Mouse (Mus musculus): ENCODE data around the gene Gatd1. TPM values are rescaled to one million over a fixed set of nuclear protein-coding genes. Genes with fewer than 3 reads are reported as not detected.
"Not testable (repeated sequence)": the region's sequence is repeated elsewhere in the genome, so short reads cannot be mapped to it uniquely, and the experiment has no call there.

Gatd1 gene
- polyA plus RNA-seq, 1 experiment from 2014 or later = 57.0 TPM

DNA sequence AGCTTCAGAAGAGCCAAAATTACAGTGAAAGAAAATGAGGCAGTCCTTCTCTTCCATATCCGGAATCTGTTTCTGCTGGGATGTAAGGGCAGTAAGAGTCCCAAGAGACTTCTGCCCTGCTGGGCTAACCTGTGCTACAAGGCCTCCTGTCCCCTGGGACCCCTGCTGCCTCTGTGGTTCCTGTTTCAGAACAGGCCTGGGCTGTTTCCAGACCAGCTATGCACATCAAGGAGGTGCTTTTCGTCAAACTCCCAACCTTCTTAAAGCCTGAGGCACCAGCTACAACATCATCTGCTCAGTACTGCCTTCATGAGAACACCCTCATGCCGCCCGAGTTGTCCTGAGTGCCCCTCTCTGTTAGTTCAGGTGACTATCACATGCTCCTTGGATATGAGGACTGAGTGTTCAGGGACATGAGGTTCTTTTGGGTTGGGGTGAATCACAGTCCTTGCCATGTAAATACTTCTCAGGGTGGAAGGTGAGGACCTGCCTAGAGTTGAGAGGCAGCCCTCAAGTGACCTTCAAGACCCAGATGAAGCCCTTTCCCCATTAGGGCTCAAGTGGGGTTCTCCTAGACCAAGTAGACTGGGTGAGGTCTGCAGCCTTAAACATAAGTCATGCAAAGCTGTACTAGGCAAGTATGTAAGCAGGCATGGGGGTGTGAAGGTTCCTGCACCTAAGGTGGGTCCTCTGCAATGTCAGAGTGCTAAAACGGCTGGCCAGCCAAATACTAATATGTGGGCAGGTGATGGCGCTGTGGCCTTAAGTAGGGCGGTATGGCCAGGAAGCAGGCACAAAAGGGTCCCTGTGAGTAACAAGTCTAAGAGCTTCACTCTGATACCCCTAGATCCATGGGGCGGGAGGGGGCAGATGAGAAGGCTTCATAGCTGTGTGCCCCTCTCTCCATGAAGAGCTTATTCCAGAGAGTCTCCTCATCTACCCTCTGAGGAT lies 4.1 kb upstream of the Gatd1 start:
- Histone ChIP-seq H3K27me3 (ENCODE audit: control insufficient read depth, insufficient read depth, low read depth, low read length) (no peaks in the 10 kb centered on the region), H3K4me3 (ENCODE audit: low read length) (no peak overlapping the region), H3K4me2 (ENCODE audit: low read depth, low read length) (no peak overlapping the region), H3K27ac (ENCODE audit: low read length) (no peak overlapping the region), H3K36me3 (ENCODE audit: control insufficient read depth, insufficient read depth, low read length) (no peaks in the 10 kb centered on the region), H3K9ac (ENCODE audit: low read length) (no peak overlapping the region), H3K9me3 (ENCODE audit: control insufficient read depth, low read length) (no peaks in the 10 kb centered on the region), H3K4me1 (replicated peaks; ENCODE audit: control insufficient read depth, insufficient read depth, low read length) (peaks cover 7% of the 10 kb centered on the region; the same call in 1 of the 2 replicates)
- WGBS = 66% methylated on average over 8 of the region's 8 CpGs
- ATAC-seq (ENCODE audit: low read depth) = no peak

DNA sequence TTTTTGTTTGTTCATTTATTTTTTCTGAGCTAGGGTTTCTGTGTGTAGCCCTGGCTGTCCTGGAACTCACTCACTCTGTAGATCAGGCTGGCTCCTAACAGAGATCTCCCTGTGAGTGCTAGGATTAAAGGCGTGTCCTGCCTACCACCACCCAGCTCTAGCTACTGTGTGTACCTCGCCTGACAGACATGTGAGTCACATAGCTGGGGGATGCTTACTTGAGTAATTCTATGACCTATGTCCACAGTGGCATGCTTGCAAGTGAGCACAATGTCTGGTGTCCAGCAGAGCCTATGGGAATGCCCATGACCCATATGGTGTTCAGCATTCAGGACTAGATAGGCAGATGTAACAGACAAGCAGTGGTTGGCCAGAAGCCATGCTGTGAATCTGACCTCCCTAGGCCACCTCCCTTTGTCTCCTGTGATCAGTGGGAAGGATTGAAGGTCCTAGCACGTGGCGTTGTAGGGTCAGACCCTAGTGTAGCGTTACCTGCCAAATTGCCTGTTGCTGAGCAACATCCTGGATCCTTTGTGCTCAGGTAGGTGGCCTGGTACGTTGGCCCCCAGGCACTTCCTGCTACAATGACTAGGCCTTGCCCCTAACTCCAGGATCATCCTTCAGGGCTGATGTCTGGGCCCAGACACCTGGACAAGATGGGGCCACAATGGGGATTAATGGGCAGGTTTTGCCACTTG lies 2.4 kb upstream of the Gatd1 start:
- no peaks in the 10 kb centered on the region for H3K9me3 ChIP-seq (ENCODE audit: control insufficient read depth, low read length)
- no peak for ATAC-seq (ENCODE audit: low read depth)
- H3K4me2 ChIP-seq (ENCODE audit: low read depth, low read length) = no peak overlapping the region
- H3K27ac ChIP-seq (ENCODE audit: low read length) = no peak overlapping the region
- no peak overlapping the region for H3K4me3 ChIP-seq (ENCODE audit: low read length)
- peaks cover 10% of the 10 kb centered on the region; the same call in 1 of the 2 replicates for H3K4me1 ChIP-seq (replicated peaks; ENCODE audit: control insufficient read depth, insufficient read depth, low read length)
- H3K27me3 ChIP-seq (ENCODE audit: control insufficient read depth, insufficient read depth, low read depth, low read length) = no peaks in the 10 kb centered on the region
- H3K36me3 ChIP-seq (ENCODE audit: control insufficient read depth, insufficient read depth, low read length) = no peaks in the 10 kb centered on the region
- 74% methylated on average over 6 of the region's 6 CpGs for WGBS
- no peak overlapping the region for H3K9ac ChIP-seq (ENCODE audit: low read length)

DNA sequence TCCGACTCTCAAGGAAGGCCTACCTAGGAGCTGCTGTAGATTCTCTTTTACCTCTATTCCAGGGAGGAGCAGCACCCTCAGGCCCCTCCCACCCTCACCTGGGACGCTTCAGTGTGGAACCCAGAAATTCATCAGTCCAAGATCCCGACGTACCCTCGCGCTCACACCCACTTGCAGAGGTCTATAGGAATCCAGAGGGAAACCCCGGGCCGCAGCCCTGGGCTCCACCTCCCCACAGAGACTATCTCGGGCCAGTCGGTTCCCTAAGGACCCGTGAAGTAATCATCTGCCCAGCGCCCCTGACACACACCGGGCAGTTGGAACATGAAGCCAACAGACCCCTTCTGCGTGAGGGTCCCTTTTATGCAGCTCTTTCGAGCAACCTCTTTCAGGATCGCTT lies 605 bp downstream of the Gatd1 start:
- peak; percentile 14 for ATAC-seq (ENCODE audit: low read depth)
- peaks cover 13% of the 10 kb centered on the region; the same call in 1 of the 2 replicates for H3K4me1 ChIP-seq (replicated peaks; ENCODE audit: control insufficient read depth, insufficient read depth, low read length)
- 3% methylated on average over 16 of the region's 16 CpGs for WGBS

DNA sequence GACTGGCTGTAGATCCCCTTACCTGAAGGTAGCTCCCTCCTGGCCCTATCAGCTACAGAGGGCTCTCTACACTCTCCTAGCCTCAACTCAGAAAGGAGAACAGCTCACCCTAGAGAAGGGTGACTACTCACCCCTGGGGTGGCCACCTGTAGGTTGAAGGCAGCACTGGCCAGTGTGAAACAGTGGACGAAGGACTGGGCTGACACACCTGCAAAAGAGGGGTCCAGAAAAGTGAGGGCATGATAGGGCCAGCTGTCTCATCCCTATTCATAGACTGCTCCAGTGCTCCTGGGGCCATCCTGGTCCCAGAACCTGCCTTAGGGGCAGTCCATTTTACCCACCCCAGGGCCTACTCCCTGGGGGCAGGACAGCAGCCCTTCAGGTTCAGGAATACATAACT lies 2.3 kb downstream of the Gatd1 start:
- H3K4me1 ChIP-seq (replicated peaks; ENCODE audit: control insufficient read depth, insufficient read depth, low read length) = peaks cover 13% of the 10 kb centered on the region; the same call in 1 of the 2 replicates
- ATAC-seq (ENCODE audit: low read depth) = no peak
- no peaks in the 10 kb centered on the region for H3K27me3 ChIP-seq (ENCODE audit: control insufficient read depth, insufficient read depth, low read depth, low read length)
- H3K4me3 ChIP-seq (ENCODE audit: low read length) = no peak overlapping the region
- H3K36me3 ChIP-seq (ENCODE audit: control insufficient read depth, insufficient read depth, low read length) = peaks cover 12% of the 10 kb centered on the region
- no peak overlapping the region for H3K4me2 ChIP-seq (ENCODE audit: low read depth, low read length)
- no peak overlapping the region for H3K27ac ChIP-seq (ENCODE audit: low read length)
- H3K9ac ChIP-seq (ENCODE audit: low read length) = no peak overlapping the region
- 90% methylated on average over 1 of the region's 1 CpGs for WGBS
- no peaks in the 10 kb centered on the region for H3K9me3 ChIP-seq (ENCODE audit: control insufficient read depth, low read length)

More for the DNA sequence above, 605 bp downstream of the Gatd1 start:
- Histone ChIP-seq H3K27ac (ENCODE audit: low read length) (peak overlapping the region; percentile 86), H3K27me3 (ENCODE audit: control insufficient read depth, insufficient read depth, low read depth, low read length) (no peaks in the 10 kb centered on the region), H3K4me2 (ENCODE audit: low read depth, low read length) (peak overlapping the region; percentile 78), H3K9me3 (ENCODE audit: control insufficient read depth, low read length) (no peaks in the 10 kb centered on the region), H3K9ac (ENCODE audit: low read length) (peak overlapping the region; percentile 97), H3K36me3 (ENCODE audit: control insufficient read depth, insufficient read depth, low read length) (peaks cover 8% of the 10 kb centered on the region), H3K4me3 (ENCODE audit: low read length) (peak overlapping the region; percentile 86)

DNA sequence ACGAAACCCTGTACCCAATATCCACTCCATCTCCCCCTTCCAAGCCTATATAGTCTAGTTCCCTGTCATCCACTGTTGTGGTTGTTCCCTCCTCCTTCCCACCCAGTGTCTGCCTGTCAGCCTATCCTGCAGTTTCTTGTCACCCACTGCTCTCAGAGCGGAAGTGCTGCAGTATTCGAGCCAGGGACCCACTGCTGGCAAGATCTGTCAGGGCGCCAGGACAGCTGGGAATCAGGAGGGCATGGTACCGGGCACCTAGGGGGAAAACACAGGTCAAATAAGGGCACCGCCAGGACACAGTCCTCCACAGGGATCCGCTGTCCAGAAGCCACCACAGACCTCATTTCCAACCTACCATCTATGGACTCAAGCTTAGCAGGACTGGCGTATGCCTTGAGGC lies 3.3 kb downstream of the Gatd1 start:
- Histone ChIP-seq H3K4me1 (replicated peaks; ENCODE audit: control insufficient read depth, insufficient read depth, low read length) (peaks cover 13% of the 10 kb centered on the region; the same call in 1 of the 2 replicates), H3K9ac (ENCODE audit: low read length) (no peak overlapping the region), H3K9me3 (ENCODE audit: control insufficient read depth, low read length) (no peaks in the 10 kb centered on the region), H3K4me2 (ENCODE audit: low read depth, low read length) (no peak overlapping the region), H3K27me3 (ENCODE audit: control insufficient read depth, insufficient read depth, low read depth, low read length) (no peaks in the 10 kb centered on the region), H3K27ac (ENCODE audit: low read length) (no peak overlapping the region), H3K36me3 (ENCODE audit: control insufficient read depth, insufficient read depth, low read length) (peaks cover 12% of the 10 kb centered on the region), H3K4me3 (ENCODE audit: low read length) (no peak overlapping the region)
- ATAC-seq (ENCODE audit: low read depth) = no peak
- WGBS = 90% methylated on average over 8 of the region's 8 CpGs

- peak; percentile 77 for ATAC-seq (ENCODE audit: low read depth)
- Histone ChIP-seq H3K27me3 (ENCODE audit: control insufficient read depth, insufficient read depth, low read depth, low read length) (no peaks in the 10 kb centered on the region), H3K36me3 (ENCODE audit: control insufficient read depth, insufficient read depth, low read length) (peaks cover 12% of the 10 kb centered on the region), H3K4me3 (ENCODE audit: low read length) (no peak overlapping the region), H3K4me2 (ENCODE audit: low read depth, low read length) (no peak overlapping the region), H3K27ac (ENCODE audit: low read length) (no peak overlapping the region), H3K9ac (ENCODE audit: low read length) (no peak overlapping the region), H3K4me1 (replicated peaks; ENCODE audit: control insufficient read depth, insufficient read depth, low read length) (peaks cover 9% of the 10 kb centered on the region; the same call in 1 of the 2 replicates), H3K9me3 (ENCODE audit: control insufficient read depth, low read length) (no peaks in the 10 kb centered on the region)
- 10% methylated on average over 11 of the region's 11 CpGs for WGBS
Measured at GRCm38 (mm10) chr7:141408833-141409232, 5.1 kb downstream of the Gatd1 start.

DNA sequence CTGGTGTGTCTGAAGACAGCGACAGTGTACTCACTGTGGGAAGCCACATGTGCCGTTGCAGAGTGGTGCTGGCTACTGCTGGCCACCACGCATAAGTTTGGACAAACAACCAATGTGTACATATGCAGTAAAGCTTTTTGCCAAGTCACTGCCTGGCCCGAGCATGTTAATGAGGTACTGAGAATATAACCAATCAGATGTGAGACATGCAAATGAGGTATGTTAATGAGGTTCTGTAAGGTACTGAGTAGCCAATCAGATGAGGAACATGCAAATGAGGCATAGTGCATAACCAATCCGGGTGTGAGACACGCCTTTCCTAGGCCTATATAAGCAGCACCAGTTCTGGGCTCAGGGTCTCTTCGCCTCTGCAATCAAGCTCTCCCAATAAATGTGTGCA lies 6.3 kb downstream of the Gatd1 start:
- H3K9ac ChIP-seq (ENCODE audit: low read length); H3K4me1 ChIP-seq (replicated peaks; ENCODE audit: control insufficient read depth, insufficient read depth, low read length); H3K27ac ChIP-seq (ENCODE audit: low read length); ATAC-seq (ENCODE audit: low read depth); H3K4me3 ChIP-seq (ENCODE audit: low read length); H3K4me2 ChIP-seq (ENCODE audit: low read depth, low read length); H3K9me3 ChIP-seq (ENCODE audit: control insufficient read depth, low read length); H3K27me3 ChIP-seq (ENCODE audit: control insufficient read depth, insufficient read depth, low read depth, low read length): not testable (repeated sequence)
- H3K36me3 ChIP-seq (ENCODE audit: control insufficient read depth, insufficient read depth, low read length) = peaks cover 14% of the 10 kb centered on the region
- 91% methylated on average over 7 of the region's 7 CpGs for WGBS

DNA sequence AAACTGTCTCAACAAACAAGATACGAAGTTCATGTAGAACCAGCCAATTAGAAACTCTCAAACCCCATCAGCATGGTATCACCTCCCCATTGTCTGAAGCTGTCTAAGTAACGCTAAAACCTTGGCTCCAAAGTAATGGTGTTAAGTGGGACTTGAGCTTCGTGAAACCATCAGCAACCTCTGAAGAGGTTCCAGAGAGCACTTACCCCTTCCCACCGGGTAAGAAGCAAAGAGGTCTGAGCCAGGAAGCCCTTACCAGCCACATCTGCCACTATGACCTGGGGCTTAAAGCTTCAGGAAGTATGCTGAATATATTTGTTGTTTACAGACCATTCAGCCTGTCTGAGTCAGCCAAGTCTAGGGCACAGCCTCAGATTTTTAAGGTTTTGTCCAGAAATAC lies 8.5 kb downstream of the Gatd1 start:
- no peak for ATAC-seq (ENCODE audit: low read depth)
- Histone ChIP-seq H3K4me3 (ENCODE audit: low read length) (no peak overlapping the region), H3K36me3 (ENCODE audit: control insufficient read depth, insufficient read depth, low read length) (peaks cover 19% of the 10 kb centered on the region), H3K27ac (ENCODE audit: low read length) (no peak overlapping the region), H3K27me3 (ENCODE audit: control insufficient read depth, insufficient read depth, low read depth, low read length) (no peaks in the 10 kb centered on the region), H3K4me1 (replicated peaks; ENCODE audit: control insufficient read depth, insufficient read depth, low read length) (peaks cover 3% of the 10 kb centered on the region; the same call in 1 of the 2 replicates), H3K9ac (ENCODE audit: low read length) (no peak overlapping the region), H3K9me3 (ENCODE audit: control insufficient read depth, low read length) (no peaks in the 10 kb centered on the region), H3K4me2 (ENCODE audit: low read depth, low read length) (no peak overlapping the region)
- WGBS = 62% methylated on average over 4 of the region's 4 CpGs

- Histone ChIP-seq H3K9me3 (ENCODE audit: control insufficient read depth, low read length) (no peaks in the 10 kb centered on the region), H3K4me3 (ENCODE audit: low read length) (no peak overlapping the region), H3K4me1 (replicated peaks; ENCODE audit: control insufficient read depth, insufficient read depth, low read length) (no peaks in the 10 kb centered on the region), H3K27ac (ENCODE audit: low read length) (no peak overlapping the region), H3K27me3 (ENCODE audit: control insufficient read depth, insufficient read depth, low read depth, low read length) (no peaks in the 10 kb centered on the region), H3K36me3 (ENCODE audit: control insufficient read depth, insufficient read depth, low read length) (peaks cover 25% of the 10 kb centered on the region), H3K4me2 (ENCODE audit: low read depth, low read length) (no peak overlapping the region), H3K9ac (ENCODE audit: low read length) (no peak overlapping the region)
- 48% methylated on average over 5 of the region's 5 CpGs for WGBS
- ATAC-seq (ENCODE audit: low read depth) = peak; percentile 64
Measured at GRCm38 (mm10) chr7:141403305-141403704, 10.6 kb downstream of the Gatd1 start.

Data from lung, embryonic 16.5 days (tissue).